Mouse (Mus musculus): ENCODE measurements at regions not wholly inside any gene's neighbourhood (a gene's known extent, or its start where the extent isn't known, plus 50 kb on each side); places are given as distances from the start of the nearest gene placed in this dataset.

GRCm38 (mm10) chr6:140258761-140259160 is 165.1 kb upstream of the Plekha5 start:
- TF ChIP-seq CTCF (conservative IDR thresholded peaks at IDR 0.05; ENCODE audit: low read length) (peak; percentile 51), POU5F1 (IDR thresholded peaks at IDR 0.05; ENCODE audit: borderline replicate concordance, low read length) (no peak)
